Mouse (Mus musculus): ENCODE measurements around the gene Ehbp1l1. TPM values are rescaled to one million over a fixed set of nuclear protein-coding genes. Genes with fewer than 3 reads are reported as not detected.
"Not testable (repeated sequence)": the region's sequence is repeated elsewhere in the genome, so short reads cannot be mapped to it uniquely, and the experiment has no call there.

Gene Ehbp1l1
- polyA plus RNA-seq, 1 experiment from 2014 or later, result 12.4 TPM

GRCm38 (mm10) chr19:5689565-5690342 lies 36.4 kb downstream of the Ehbp1l1 start:
- Histone ChIP-seq H3K4me1 (ENCODE audit: control insufficient read depth, insufficient read depth, low read length) (peaks cover 33% of the 10 kb centered on the region), H3K9ac (replicated peaks; ENCODE audit: low read length) (peak overlapping the region; percentile 75), H3K36me3 (ENCODE audit: control insufficient read depth, insufficient read depth, low read length) (peaks cover 41% of the 10 kb centered on the region), H3K4me2 (ENCODE audit: low read length) (peak overlapping the region; percentile 100), H3K4me3 (replicated peaks; ENCODE audit: low read depth, low read length) (peak overlapping the region; percentile 89), H3K9me3 (ENCODE audit: control insufficient read depth, low read length) (no peaks in the 10 kb centered on the region), H3K27me3 (ENCODE audit: control insufficient read depth, insufficient read depth, low read length) (no peaks in the 10 kb centered on the region), H3K27ac (replicated peaks; ENCODE audit: low read depth, low read length) (peak overlapping the region; percentile 84)
- WGBS, result 15% methylated on average over 42 of the region's 42 CpGs
- ATAC-seq (ENCODE audit: low FRiP score, low TSS enrichment) (no peak; the same call in 1 of the 2 replicates), DNase-seq (peak; percentile 69)

DNA sequence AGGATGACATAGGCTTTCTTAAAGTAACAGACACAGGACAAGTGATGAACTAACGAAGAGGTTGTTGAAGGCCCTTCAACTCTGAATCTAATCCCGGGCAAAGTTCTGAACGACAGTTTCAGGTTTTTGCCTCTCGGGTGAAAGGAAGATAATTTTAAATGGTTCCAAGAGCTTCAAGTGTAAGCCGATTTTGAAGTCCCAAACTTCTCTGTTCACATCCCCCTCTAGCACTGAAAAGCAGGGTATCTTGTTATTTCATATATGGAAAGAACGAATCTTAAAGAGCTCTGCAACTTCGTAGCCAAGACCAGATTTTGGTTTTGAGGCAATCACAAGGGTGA lies 37.1 kb downstream of the Ehbp1l1 start:
- Histone ChIP-seq H3K9me3 (ENCODE audit: control insufficient read depth, low read length) (no peaks in the 10 kb centered on the region), H3K4me1 (ENCODE audit: control insufficient read depth, insufficient read depth, low read length) (peaks cover 33% of the 10 kb centered on the region), H3K4me3 (replicated peaks; ENCODE audit: low read depth, low read length) (peak overlapping the region; percentile 89), H3K27me3 (ENCODE audit: control insufficient read depth, insufficient read depth, low read length) (no peaks in the 10 kb centered on the region), H3K4me2 (ENCODE audit: low read length) (peak overlapping the region; percentile 100), H3K36me3 (ENCODE audit: control insufficient read depth, insufficient read depth, low read length) (peaks cover 42% of the 10 kb centered on the region), H3K9ac (replicated peaks; ENCODE audit: low read length) (peak overlapping the region; percentile 75), H3K27ac (replicated peaks; ENCODE audit: low read depth, low read length) (peak overlapping the region; percentile 84)
- under 1% methylated on average over 7 of the region's 7 CpGs for WGBS
- ATAC-seq (ENCODE audit: low FRiP score, low TSS enrichment), result no peak
- no peak for DNase-seq

DNA sequence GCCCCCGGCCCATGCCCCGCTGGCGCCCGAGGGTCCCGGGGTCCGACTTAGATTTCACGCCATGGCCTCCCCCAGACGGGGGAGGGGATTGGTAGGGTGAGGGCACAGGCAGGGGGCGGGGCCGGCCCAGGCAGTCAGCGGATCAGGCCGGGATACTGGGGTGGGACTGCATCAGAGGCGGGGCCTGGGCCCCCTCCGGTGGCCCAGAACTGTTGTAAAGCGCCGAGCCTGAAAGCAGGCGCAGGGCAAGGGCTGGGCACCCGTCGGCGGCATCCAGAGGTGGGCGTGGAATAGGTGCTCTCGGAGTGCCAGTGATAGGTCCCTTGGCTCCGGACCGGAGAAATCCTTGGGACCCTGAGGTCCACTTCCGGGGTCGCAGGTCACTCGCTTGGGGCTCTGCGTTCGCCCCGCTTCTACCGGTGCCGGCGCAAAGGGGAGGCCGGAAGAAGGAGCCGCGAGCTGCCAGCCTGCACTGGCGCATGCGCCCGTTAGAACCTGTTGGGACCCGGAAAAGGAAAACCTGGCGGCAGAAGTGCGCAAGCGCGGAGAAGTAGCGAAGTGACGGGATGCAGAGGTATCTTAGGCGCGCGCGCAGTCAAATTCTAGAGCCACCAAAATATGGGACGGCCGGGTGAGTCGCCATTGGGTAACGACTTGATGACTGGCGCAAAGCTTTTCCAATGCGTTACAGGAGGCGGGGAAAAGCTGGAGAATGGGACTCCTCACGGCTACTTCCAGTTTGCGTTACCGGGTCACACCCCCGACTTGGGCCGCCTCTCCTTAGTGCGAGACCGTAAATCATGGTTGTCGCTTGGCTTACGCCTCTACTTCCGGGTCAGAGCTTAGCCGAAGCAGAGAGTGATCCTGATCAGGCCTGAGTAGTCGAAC lies 37.7 kb downstream of the Ehbp1l1 start, which contains the start of the genes Map3k11 and Pcnx3:
Gene Map3k11 (plus strand): TSS at position 543 of the 888 bp plus-strand sequence.
Gene Pcnx3 (minus strand): TSS at position 709 of the 888 bp plus-strand sequence.
- Histone ChIP-seq H3K4me1 (ENCODE audit: control insufficient read depth, insufficient read depth, low read length) (peaks cover 33% of the 10 kb centered on the region), H3K36me3 (ENCODE audit: control insufficient read depth, insufficient read depth, low read length) (peaks cover 42% of the 10 kb centered on the region)

GRCm38 (mm10) chr19:5687738-5688137 lies 38.4 kb downstream of the Ehbp1l1 start:
- no peak for ATAC-seq (ENCODE audit: low FRiP score, low TSS enrichment)
- no peak for DNase-seq
- H3K36me3 ChIP-seq (ENCODE audit: control insufficient read depth, insufficient read depth, low read length), result peaks cover 46% of the 10 kb centered on the region
- peak overlapping the region; percentile 91 for H3K9ac ChIP-seq (replicated peaks; ENCODE audit: low read length)
- H3K9me3 ChIP-seq (ENCODE audit: control insufficient read depth, low read length), result no peaks in the 10 kb centered on the region
- 21% methylated on average over 9 of the region's 9 CpGs for WGBS
- H3K27me3 ChIP-seq (ENCODE audit: control insufficient read depth, insufficient read depth, low read length), result no peaks in the 10 kb centered on the region
- H3K4me2 ChIP-seq (ENCODE audit: low read length), result peak overlapping the region; percentile 100
- peak overlapping the region; percentile 89 for H3K4me3 ChIP-seq (replicated peaks; ENCODE audit: low read depth, low read length)
- peak overlapping the region; percentile 84 for H3K27ac ChIP-seq (replicated peaks; ENCODE audit: low read depth, low read length)
- peaks cover 33% of the 10 kb centered on the region for H3K4me1 ChIP-seq (ENCODE audit: control insufficient read depth, insufficient read depth, low read length)

More for the DNA sequence above, 37.7 kb downstream of the Ehbp1l1 start, which contains the start of the genes Map3k11 and Pcnx3:
- H3K27me3 ChIP-seq (ENCODE audit: control insufficient read depth, insufficient read depth, low read length), result no peaks in the 10 kb centered on the region
- WGBS, result under 1% methylated on average over 69 of the region's 69 CpGs
- DNase-seq (peak; percentile 99), ATAC-seq (ENCODE audit: low FRiP score, low TSS enrichment) (peak; percentile 93)
- peak within 1 kb of the TSS; percentile 91 for H3K9ac ChIP-seq (replicated peaks; ENCODE audit: low read length)
- H3K9me3 ChIP-seq (ENCODE audit: control insufficient read depth, low read length), result no peaks in the 10 kb centered on the region
- H3K27ac ChIP-seq (replicated peaks; ENCODE audit: low read depth, low read length), result peak within 1 kb of the TSS; percentile 84
- H3K4me3 ChIP-seq (replicated peaks; ENCODE audit: low read depth, low read length), result peak within 1 kb of the TSS; percentile 89
- peak within 1 kb of the TSS; percentile 100 for H3K4me2 ChIP-seq (ENCODE audit: low read length)

DNA sequence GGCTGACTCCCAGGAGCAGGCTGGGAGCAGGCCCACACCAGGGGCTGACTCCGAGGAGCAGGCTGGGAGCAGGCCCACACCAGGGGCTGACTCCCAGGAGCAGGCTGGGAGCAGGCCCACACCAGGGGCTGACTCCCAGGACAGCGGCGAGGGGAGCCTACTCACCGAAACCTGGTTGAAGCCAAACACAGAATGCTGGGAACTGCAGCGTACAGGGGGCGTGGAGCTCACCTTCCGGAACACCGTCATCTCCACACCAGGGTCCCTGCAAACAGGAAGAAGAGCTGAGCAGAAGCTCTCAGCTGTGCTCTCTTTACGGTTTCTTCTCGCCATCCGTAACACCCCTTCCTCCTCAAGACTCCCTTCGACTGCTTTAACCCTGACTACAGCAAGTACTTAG lies 39.2 kb downstream of the Ehbp1l1 start:
- H3K27ac ChIP-seq (replicated peaks; ENCODE audit: low read depth, low read length); H3K9ac ChIP-seq (replicated peaks; ENCODE audit: low read length); ATAC-seq (ENCODE audit: low FRiP score, low TSS enrichment); DNase-seq; H3K27me3 ChIP-seq (ENCODE audit: control insufficient read depth, insufficient read depth, low read length); H3K9me3 ChIP-seq (ENCODE audit: control insufficient read depth, low read length): not testable (repeated sequence)
- H3K4me3 ChIP-seq (replicated peaks; ENCODE audit: low read depth, low read length), result peak overlapping the region; percentile 89; the same call in 1 of the 2 replicates
- H3K4me1 ChIP-seq (ENCODE audit: control insufficient read depth, insufficient read depth, low read length), result peaks cover 29% of the 10 kb centered on the region
- H3K36me3 ChIP-seq (ENCODE audit: control insufficient read depth, insufficient read depth, low read length), result peaks cover 52% of the 10 kb centered on the region
- H3K4me2 ChIP-seq (ENCODE audit: low read length), result peak overlapping the region; percentile 100
- WGBS, result 92% methylated on average over 12 of the region's 12 CpGs

DNA sequence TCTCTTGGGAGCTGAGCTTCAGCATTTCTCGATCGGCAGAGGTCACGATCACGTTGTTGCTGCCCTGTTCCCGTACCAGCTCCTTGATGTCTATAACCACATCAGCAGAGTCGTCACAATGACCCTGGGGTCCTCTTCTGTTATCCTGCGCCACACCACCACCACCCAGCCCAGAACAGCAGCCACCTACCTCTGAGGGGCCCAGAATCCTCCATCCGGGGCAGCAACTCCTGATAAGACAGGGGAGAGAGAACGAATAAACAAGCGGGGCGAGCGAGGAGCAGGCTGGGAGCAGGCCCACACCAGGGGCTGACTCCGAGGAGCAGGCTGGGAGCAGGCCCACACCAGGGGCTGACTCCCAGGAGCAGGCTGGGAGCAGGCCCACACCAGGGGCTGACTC lies 39.7 kb downstream of the Ehbp1l1 start:
- no peak overlapping the region for H3K27ac ChIP-seq (replicated peaks; ENCODE audit: low read depth, low read length)
- DNase-seq (no peak), ATAC-seq (ENCODE audit: low FRiP score, low TSS enrichment) (no peak)
- H3K36me3 ChIP-seq (ENCODE audit: control insufficient read depth, insufficient read depth, low read length), result peaks cover 58% of the 10 kb centered on the region
- no peaks in the 10 kb centered on the region for H3K9me3 ChIP-seq (ENCODE audit: control insufficient read depth, low read length)
- H3K4me2 ChIP-seq (ENCODE audit: low read length), result no peak overlapping the region
- H3K9ac ChIP-seq (replicated peaks; ENCODE audit: low read length), result no peak overlapping the region
- WGBS, result 93% methylated on average over 13 of the region's 13 CpGs
- H3K4me1 ChIP-seq (ENCODE audit: control insufficient read depth, insufficient read depth, low read length), result peaks cover 29% of the 10 kb centered on the region
- H3K27me3 ChIP-seq (ENCODE audit: control insufficient read depth, insufficient read depth, low read length), result no peaks in the 10 kb centered on the region
- no peak overlapping the region for H3K4me3 ChIP-seq (replicated peaks; ENCODE audit: low read depth, low read length)

DNA sequence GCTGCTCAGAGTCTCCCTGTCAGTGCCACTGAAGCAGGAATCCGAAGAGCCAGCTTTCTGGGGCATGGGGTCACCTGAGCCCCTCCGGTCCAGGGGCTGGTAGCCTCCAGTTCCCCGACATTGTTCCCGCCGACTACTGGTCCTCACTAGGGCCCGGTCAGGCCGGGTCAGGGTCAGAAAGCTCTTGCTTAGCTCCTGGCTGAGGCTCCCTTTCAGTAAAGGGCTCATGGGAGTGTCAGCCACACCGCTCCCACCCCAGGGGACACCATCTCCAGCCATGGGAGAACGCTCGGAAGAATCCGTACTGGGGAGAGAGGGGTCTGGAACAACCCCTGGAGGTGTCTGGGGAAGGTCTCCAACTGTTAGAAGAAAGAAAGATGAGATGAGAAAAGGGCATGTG lies 40.3 kb downstream of the Ehbp1l1 start:
- WGBS, result 94% methylated on average over 11 of the region's 11 CpGs

GRCm38 (mm10) chr19:5685431-5685830 lies 40.7 kb downstream of the Ehbp1l1 start:
- 95% methylated on average over 19 of the region's 19 CpGs for WGBS
- Histone ChIP-seq H3K9ac (replicated peaks; ENCODE audit: low read length) (no peak overlapping the region), H3K4me3 (replicated peaks; ENCODE audit: low read depth, low read length) (no peak overlapping the region), H3K9me3 (ENCODE audit: control insufficient read depth, low read length) (no peaks in the 10 kb centered on the region), H3K27me3 (ENCODE audit: control insufficient read depth, insufficient read depth, low read length) (no peaks in the 10 kb centered on the region), H3K4me2 (ENCODE audit: low read length) (no peak overlapping the region), H3K36me3 (ENCODE audit: control insufficient read depth, insufficient read depth, low read length) (peaks cover 65% of the 10 kb centered on the region), H3K27ac (replicated peaks; ENCODE audit: low read depth, low read length) (no peak overlapping the region), H3K4me1 (ENCODE audit: control insufficient read depth, insufficient read depth, low read length) (peaks cover 21% of the 10 kb centered on the region)
- DNase-seq, result no peak
- ATAC-seq (ENCODE audit: low FRiP score, low TSS enrichment), result no peak

More for the DNA sequence above, 40.3 kb downstream of the Ehbp1l1 start:
- Histone ChIP-seq H3K27ac (replicated peaks; ENCODE audit: low read depth, low read length) (no peak overlapping the region), H3K27me3 (ENCODE audit: control insufficient read depth, insufficient read depth, low read length) (no peaks in the 10 kb centered on the region), H3K36me3 (ENCODE audit: control insufficient read depth, insufficient read depth, low read length) (peaks cover 63% of the 10 kb centered on the region), H3K4me2 (ENCODE audit: low read length) (no peak overlapping the region), H3K9ac (replicated peaks; ENCODE audit: low read length) (no peak overlapping the region), H3K4me1 (ENCODE audit: control insufficient read depth, insufficient read depth, low read length) (peaks cover 26% of the 10 kb centered on the region), H3K9me3 (ENCODE audit: control insufficient read depth, low read length) (no peaks in the 10 kb centered on the region), H3K4me3 (replicated peaks; ENCODE audit: low read depth, low read length) (no peak overlapping the region)
- DNase-seq (no peak), ATAC-seq (ENCODE audit: low FRiP score, low TSS enrichment) (no peak)

Measured in midbrain, embryonic 14.5 days (tissue).